Mouse (Mus musculus) embryonic fibroblast, embryonic 13.5 days (primary cell): ENCODE measurements around the gene Rpl36al. TPM values are rescaled to one million over a fixed set of nuclear protein-coding genes. Genes with fewer than 3 reads are reported as not detected.

Source experiments
- H3K27ac ChIP-seq: 2 replicates; pipeline ENCODE4 v1.5.1; 2012; ENCODE audit warnings: low read length, control low read depth, inconsistent platforms; ENCODE audit not compliant: insufficient read depth
- H3K4me1 ChIP-seq: 2 replicates; pipeline ENCODE4 v1.6.1; 2011; ENCODE audit warnings: low read length; ENCODE audit not compliant: control insufficient read depth, insufficient read depth
- H3K4me3 ChIP-seq: 2 replicates; pipeline ENCODE4 v1.5.1; 2011; ENCODE audit warnings: mild to moderate bottlenecking, control low read depth, low read length; ENCODE audit not compliant: insufficient read depth
- CTCF ChIP-seq: IDR thresholded peaks from 2 replicates; pipeline ENCODE4 v1.5.1; 2011; ENCODE audit warnings: mild to moderate bottlenecking, control low read depth, low read length, moderate library complexity, borderline replicate concordance; ENCODE audit not compliant: insufficient read depth
- POLR2A ChIP-seq: IDR thresholded peaks from 2 replicates; pipeline ENCODE4 v1.6.1; 2011; ENCODE audit warnings: low read depth, mild to moderate bottlenecking, control low read depth, low read length, moderate library complexity
- polyA plus RNA-seq: library from polyadenylated mRNA; stranded (reverse); fragments of >200 nt; gene quantifications from 2 replicates; pipeline ENCODE4 v1.2.4, GENCODE M21; 2011; ENCODE audit warnings: low read depth; ENCODE audit not compliant: missing spikeins, insufficient read length

Gene Rpl36al
- 395 and 420 TPM in 2 replicates for polyA plus RNA-seq

DNA sequence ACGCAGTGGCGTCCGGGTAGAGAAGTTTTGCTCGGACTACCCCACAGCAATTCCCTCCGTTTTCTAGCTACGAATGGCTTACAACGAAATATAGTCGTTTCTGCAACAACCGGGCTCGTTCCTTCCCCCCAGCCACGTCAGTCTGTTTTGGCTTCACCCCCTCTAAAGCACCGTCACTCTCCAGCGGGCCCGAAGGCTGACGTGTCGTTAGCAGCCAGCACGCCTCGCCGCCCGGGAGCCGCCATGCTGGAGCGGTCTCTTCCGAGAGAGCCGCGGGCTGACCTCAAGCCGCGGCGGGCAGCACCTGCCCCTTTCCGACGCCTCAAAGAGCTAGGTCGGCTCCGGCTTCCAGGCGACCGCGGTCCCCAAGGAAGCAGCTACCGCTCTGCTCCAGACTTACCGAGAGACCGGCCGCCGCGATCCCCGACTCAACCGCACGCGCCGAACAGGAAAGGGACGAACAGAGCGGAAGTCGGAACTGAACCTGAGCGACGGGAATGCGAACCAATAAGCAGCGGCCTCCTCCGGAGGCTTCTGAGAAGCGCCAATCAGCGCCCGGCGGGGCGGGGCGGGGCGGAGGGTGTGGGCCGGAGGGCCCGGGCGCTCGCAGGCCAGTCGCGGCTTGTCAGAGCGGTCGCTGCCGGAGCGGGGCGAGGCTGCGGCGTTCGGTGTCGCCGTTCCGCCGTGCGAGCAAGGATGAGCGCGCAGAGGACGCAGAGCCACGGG is at the start of gene Rpl36al, which contains the start of gene Mgat2:
Gene Rpl36al, minus strand, starts transcription at position 501 of the 726 bp plus-strand sequence.
Gene Mgat2, plus strand, starts transcription at position 575 of the 726 bp plus-strand sequence.
- Histone ChIP-seq H3K27ac (peak within 1 kb of the TSS; percentile 84), H3K4me3 (peak within 1 kb of the TSS; percentile 94), H3K4me1 (peaks cover 6% of the 10 kb centered on the region)
- peak; percentile 97 for TF ChIP-seq POLR2A
- TF ChIP-seq CTCF, result no peak

DNA sequence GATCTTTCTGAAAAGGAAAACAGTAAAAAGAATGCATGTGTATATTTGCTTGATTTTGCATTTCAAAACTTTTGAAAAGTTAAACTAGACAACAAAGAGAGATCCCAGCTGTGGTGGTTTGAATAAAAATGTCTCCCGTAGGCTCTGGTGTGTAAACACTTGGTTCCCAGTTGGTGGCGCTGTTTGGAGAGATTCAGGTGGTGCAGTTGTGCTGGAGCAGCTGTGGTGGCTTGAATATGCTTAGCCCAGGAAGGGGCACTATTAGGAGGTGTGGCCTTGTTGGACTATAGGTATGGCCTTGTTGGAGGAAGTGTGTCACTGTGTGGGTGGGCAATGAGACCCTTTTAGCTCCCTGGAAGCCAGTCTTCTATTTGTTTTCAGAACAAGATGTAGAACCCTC is 45.4 kb upstream of the Rpl36al start:
- Histone ChIP-seq H3K27ac (no peak overlapping the region), H3K4me1 (no peaks in the 10 kb centered on the region), H3K4me3 (no peak overlapping the region)
- TF ChIP-seq CTCF (no peak), POLR2A (no peak)

DNA sequence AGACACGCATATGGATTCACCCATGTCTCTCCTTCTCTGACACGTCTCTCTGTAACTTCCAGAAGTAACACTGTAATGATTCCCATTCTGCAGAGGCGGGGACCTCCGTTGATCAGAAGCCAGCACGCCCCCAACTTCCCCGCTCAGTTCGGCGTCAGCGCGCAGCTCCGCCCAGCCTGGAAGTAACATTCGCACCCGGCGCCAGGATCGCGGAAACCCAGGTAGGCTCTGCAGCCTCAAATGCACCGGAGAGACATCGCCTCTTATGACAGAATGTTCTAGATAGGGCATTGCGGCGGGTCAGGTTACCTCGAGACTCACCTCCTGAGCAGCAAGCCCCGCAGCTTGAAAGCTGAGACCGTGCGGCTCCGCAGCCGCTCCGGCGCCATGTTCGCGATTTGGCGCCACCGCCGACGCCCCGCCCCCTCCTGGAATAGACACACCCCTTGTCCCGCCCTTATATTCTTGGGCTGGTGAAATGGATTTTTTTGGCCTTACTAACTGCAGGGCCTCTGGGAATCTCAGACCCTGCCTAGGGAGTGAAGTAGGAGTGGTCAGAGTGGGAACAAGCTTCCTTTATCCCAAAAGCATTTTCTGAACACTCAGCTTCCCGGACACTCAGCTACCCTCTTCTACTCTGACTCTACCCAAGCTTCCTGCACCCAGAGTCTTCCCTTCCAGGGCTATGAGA is 44.0 kb upstream of the Rpl36al start, which contains the start of gene Pole2:
Gene Pole2, minus strand, starts transcription at position 420 of the 691 bp plus-strand sequence.
- Histone ChIP-seq H3K4me3 (peak within 1 kb of the TSS; percentile 62), H3K4me1 (no peaks in the 10 kb centered on the region), H3K27ac (peak within 1 kb of the TSS; percentile 80)
- peak; percentile 42 for TF ChIP-seq POLR2A
- TF ChIP-seq CTCF, result no peak

DNA sequence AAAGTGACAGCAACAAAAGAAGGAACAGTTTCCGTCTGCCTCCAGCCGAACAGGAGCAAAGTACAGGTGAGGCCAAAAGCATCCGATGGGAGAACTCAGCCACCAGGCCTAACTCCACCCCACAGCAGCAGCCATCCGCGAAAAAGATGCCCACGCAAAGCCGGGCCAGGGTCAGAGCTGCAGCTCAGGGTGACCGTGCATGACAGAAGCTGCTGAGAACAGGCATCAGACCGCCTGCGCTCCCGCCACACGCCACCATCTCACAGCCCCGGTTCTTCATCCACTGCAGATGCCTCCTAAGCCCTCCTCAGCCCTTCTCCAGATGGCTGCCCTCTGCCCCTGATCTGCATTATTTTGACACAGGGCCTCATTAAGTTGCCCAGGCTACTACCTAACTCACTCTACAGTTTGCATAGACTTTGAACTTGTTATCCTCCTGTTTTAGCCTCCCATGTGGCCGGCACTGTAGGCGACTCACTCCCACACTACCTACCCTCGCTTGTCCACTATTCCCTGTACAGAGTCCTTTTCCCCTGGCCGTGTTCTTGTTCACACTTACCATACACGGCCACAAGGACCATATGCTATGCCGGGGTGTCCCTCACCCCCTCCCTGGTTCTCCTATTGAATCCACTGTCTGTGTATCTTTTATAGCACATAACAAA is 36.9 kb upstream of the Rpl36al start:
- H3K4me3 ChIP-seq, result no peak overlapping the region
- H3K4me1 ChIP-seq, result no peaks in the 10 kb centered on the region
- H3K27ac ChIP-seq, result no peak overlapping the region
- TF ChIP-seq POLR2A (no peak), CTCF (no peak)

DNA sequence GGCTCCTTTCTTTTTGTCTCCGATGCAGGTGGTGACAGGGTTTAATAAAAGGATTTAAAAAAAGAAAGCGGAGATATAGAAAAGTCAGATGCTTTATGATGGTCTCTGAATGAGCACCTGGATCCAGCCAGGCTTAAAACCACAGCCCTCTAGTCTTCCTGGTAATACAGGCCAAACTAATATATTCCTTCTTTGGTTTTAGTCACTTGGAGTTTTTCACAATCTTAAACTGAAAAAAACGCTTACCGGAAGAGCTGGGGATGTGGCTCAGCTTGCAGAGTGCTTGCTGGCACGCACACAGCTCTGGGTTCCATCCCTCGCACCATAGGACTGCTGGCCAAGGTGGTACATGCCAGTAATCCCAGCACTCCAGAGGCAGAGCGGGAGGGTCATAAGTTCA is 32.7 kb upstream of the Rpl36al start:
- TF ChIP-seq CTCF (no peak), POLR2A (no peak)
- no peak overlapping the region for H3K4me3 ChIP-seq
- no peak overlapping the region for H3K27ac ChIP-seq
- peaks cover 2% of the 10 kb centered on the region; the same call in 1 of the 2 replicates for H3K4me1 ChIP-seq

DNA sequence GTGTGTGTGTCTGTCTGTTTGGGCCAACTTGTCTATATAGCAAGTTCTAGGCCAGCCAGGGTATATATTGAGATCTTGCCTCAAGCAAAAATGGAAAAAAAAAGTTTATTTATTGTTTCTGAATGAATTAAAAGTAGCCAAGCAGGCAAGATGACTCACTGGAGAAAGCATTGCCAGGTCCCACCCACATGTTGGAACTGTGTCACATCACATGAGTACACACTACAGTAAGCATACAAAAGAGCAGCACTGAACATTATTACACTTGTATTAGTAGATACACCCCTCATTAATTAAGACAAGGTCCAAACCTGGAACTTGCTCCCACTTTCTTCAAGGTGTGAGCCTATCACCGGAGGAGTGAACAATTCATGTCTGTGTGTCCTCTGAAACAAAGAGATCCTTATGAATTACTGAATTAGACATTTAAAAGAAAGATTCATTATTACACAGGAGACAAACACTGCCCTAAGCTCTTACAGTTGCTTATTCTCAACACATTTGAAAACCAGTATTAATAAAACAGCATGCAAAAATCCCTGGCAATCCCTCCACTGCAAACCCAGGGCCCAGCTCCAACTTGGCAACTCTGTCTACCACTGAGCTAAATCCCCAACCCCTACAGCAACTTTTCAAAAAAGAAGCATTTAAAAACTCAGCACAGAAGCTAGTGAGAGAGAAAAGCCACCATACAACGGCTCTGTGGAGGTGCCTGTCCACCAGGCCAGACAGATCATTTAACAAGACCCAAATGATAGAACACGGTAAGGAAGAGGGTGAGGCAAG is 31.3 kb upstream of the Rpl36al start:
- TF ChIP-seq CTCF (no peak), POLR2A (no peak)
- H3K4me1 ChIP-seq, result peaks cover 2% of the 10 kb centered on the region; the same call in 1 of the 2 replicates
- no peak overlapping the region for H3K4me3 ChIP-seq
- peak overlapping the region; percentile 57; the same call in 1 of the 2 replicates for H3K27ac ChIP-seq

DNA sequence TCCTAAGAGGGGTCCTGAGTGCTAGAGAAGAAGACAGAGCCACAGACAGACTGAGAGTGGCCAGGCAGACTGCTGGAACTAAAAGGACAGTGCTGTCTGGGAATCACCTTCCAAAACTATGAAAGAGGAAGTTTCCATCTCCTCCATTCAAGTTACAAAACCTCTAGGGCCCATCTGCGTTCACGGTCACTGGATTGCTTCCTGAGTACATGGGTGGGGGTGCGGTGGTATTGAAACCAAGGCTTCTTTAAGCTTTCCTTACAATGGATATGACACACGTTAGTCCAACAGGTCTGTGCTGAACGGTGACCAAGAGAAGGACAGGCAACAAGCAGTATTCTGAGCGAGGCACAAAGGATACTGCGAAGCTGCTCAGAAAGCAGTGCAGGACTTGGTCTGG is 30.5 kb upstream of the Rpl36al start:
- no peak overlapping the region for H3K27ac ChIP-seq
- TF ChIP-seq CTCF, result no peak
- TF ChIP-seq POLR2A, result no peak
- no peak overlapping the region for H3K4me3 ChIP-seq
- H3K4me1 ChIP-seq, result peaks cover 2% of the 10 kb centered on the region; the same call in 1 of the 2 replicates

DNA sequence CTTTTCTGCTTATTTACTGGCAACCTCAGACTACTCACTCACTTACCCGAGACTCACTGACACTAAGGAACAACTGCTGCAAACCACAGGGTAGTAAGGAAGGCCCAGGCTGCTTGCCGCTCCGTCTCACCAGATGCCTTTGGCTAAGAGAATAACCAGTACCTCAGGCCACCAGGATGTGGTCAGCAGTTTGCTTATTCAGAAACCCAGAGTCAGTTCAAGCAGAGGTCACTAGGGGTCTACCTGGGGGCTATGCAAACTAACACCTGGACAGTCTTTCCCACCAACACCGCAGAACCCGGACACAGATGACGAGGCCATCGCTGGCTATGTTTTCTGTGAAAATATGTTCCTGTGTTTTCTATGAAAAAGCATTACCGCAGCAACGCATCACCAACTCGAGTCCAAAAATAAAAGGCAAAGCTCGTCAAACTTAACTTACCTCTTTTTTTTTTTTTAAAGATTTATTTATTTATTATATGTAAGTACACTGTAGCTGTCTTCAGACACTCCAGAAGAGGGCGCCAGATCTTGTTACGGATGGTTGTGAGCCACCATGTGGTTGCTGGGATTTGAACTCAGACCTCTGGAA is 29.4 kb upstream of the Rpl36al start:
- TF ChIP-seq POLR2A, result no peak
- TF ChIP-seq CTCF, result no peak
- no peak overlapping the region for H3K4me3 ChIP-seq
- no peak overlapping the region for H3K27ac ChIP-seq
- peaks cover 2% of the 10 kb centered on the region; the same call in 1 of the 2 replicates for H3K4me1 ChIP-seq

DNA sequence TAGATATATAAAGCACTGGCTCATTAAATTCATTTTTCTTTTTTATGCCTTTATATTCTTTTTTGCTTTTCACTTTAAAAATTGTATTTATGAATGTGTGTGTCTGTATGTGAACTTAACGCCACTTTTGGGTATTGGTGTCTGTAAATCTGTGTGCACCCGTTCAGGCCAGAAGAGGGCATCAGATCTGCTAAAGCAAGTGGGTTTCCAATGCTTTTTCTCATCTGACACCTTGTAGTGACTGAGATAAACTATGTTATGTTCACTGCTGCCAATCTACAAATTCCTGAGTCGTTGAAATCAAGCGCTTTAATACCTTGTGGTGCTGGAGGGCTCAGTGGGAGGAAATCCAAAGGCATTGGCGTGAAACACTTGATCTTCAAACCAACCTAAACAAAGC is 27.2 kb upstream of the Rpl36al start:
- Histone ChIP-seq H3K27ac (no peak overlapping the region), H3K4me3 (no peak overlapping the region), H3K4me1 (peaks cover 2% of the 10 kb centered on the region; the same call in 1 of the 2 replicates)
- TF ChIP-seq POLR2A (no peak), CTCF (no peak)
